Mouse (Mus musculus) embryonic fibroblast, embryonic 13.5 days (primary cell): ENCODE measurements around the gene Neb.

Experiments used
- CTCF ChIP-seq: IDR thresholded peaks from 2 replicates; pipeline ENCODE4 v1.5.1; 2011; ENCODE audit warnings: mild to moderate bottlenecking, control low read depth, low read length, moderate library complexity, borderline replicate concordance; ENCODE audit not compliant: insufficient read depth
- POLR2A ChIP-seq: IDR thresholded peaks from 2 replicates; pipeline ENCODE4 v1.6.1; 2011; ENCODE audit warnings: low read depth, mild to moderate bottlenecking, control low read depth, low read length, moderate library complexity

DNA sequence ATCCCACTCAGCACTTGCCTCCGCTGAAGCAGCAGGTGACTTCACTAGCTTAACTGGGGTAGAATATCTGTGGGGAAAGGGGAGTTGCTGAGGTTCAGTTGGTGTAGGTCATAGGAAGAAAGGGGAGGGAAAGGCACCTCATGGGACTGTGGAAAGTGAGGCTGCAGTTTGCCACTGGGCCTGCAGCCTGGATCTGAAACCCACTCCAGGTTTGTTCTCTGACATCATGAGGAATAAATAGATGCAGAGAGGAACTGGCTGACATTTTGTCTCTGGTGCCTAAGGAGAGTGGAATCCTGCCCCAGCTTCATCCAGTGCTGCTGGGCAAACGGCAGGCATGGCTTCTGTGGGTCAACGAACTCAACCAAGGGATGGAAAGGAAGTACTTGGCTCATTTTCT lies 46.5 kb downstream of the Neb start:
- no peak for TF ChIP-seq CTCF
- TF ChIP-seq POLR2A: no peak
